Mouse (Mus musculus) hindbrain, embryonic 11.5 days (tissue): ENCODE measurements around the gene Lrrc29. TPM values are rescaled to one million over a fixed set of nuclear protein-coding genes. Genes with fewer than 3 reads are reported as not detected.

Source experiments
- ATAC-seq: fragments of 200-750 bp; cut with Nextera tagmentation; 2 replicates; pipeline ENCODE4 v1.8.0; 2017; ENCODE audit warnings: mild to moderate bottlenecking, moderate TSS enrichment, moderate library complexity; ENCODE audit not compliant: low FRiP score
- DNase-seq: peaks from one replicate; pipeline ENCODE4 v3.0.0-alpha.2; 2015; ENCODE audit warnings: low spot score
- H3K27ac ChIP-seq: fragments of 300-500 bp; sonication (generic); 2 replicates; pipeline ENCODE4 v1.5.1; 2014; ENCODE audit warnings: mild to moderate bottlenecking, low read depth, low read length
- H3K27me3 ChIP-seq: fragments of 300-500 bp; sonication (generic); 2 replicates; pipeline ENCODE4 v1.6.1; 2014; ENCODE audit warnings: mild to moderate bottlenecking, low read length, moderate library complexity, mixed read lengths; ENCODE audit not compliant: control insufficient read depth, insufficient read depth
- H3K36me3 ChIP-seq: fragments of 300-500 bp; sonication (generic); 2 replicates; pipeline ENCODE4 v1.6.1; 2014; ENCODE audit warnings: mild to moderate bottlenecking, low read length, moderate library complexity, mixed read lengths; ENCODE audit not compliant: control insufficient read depth, insufficient read depth
- H3K4me1 ChIP-seq: fragments of 300-500 bp; sonication (generic); replicated peaks from 2 replicates; pipeline ENCODE4 v1.6.1; 2014; ENCODE audit warnings: low read length, mixed read lengths; ENCODE audit not compliant: control insufficient read depth, insufficient read depth
- H3K4me2 ChIP-seq: fragments of 300-500 bp; sonication (generic); replicated peaks from 2 replicates; pipeline ENCODE4 v1.6.1; 2014; ENCODE audit warnings: mild to moderate bottlenecking, low read depth, low read length
- H3K4me3 ChIP-seq: fragments of 300-500 bp; sonication (generic); 2 replicates; pipeline ENCODE4 v1.5.1; 2014; ENCODE audit warnings: low read depth, low read length
- H3K9ac ChIP-seq: fragments of 300-500 bp; sonication (generic); 2 replicates; pipeline ENCODE4 v1.6.1; 2014; ENCODE audit warnings: low read depth, low read length
- H3K9me3 ChIP-seq: fragments of 300-500 bp; sonication (generic); 2 replicates; pipeline ENCODE4 v1.6.1; 2016; ENCODE audit warnings: low read length; ENCODE audit not compliant: control insufficient read depth
- WGBS: fragments of 180-500 bp; shearing (Covaris S2); extraction: QIAGEN DNeasy Blood & Tissue Kit; methylation state at CpG from one replicate; pipeline ENCODE4 v1.1.7; 2014; 5-methylcytosine and 5-hydroxymethylcytosine counted together
- polyA plus RNA-seq: library from polyadenylated mRNA; unstranded; fragments of >200 nt; fragmentation: Nextera tagmentation; extraction: Ambion mirVana; gene quantifications from 2 replicates; pipeline ENCODE4 v1.2.1, GENCODE M21; 2014

Lrrc29 gene
- polyA plus RNA-seq, 1 experiment from 2014 or later = 1.2 TPM

GRCm38 (mm10) chr8:105338992-105339391 lies 12.9 kb upstream of the Lrrc29 start:
- DNase-seq (no peak), ATAC-seq (no peak)
- Histone ChIP-seq H3K4me1 (no peaks in the 10 kb centered on the region), H3K36me3 (no peaks in the 10 kb centered on the region), H3K4me2 (no peak overlapping the region), H3K27ac (no peak overlapping the region), H3K9ac (no peak overlapping the region), H3K9me3 (no peaks in the 10 kb centered on the region), H3K4me3 (no peak overlapping the region), H3K27me3 (no peaks in the 10 kb centered on the region)
- 69% methylated on average over 4 of the region's 4 CpGs for WGBS

- H3K9ac ChIP-seq = no peak overlapping the region
- H3K4me3 ChIP-seq = no peak overlapping the region
- H3K27me3 ChIP-seq = no peaks in the 10 kb centered on the region
- H3K27ac ChIP-seq = no peak overlapping the region
- no peaks in the 10 kb centered on the region for H3K4me1 ChIP-seq
- DNase-seq = peak; percentile 30
- 49% methylated on average over 32 of the region's 32 CpGs for WGBS
- H3K4me2 ChIP-seq = no peak overlapping the region
- H3K36me3 ChIP-seq = no peaks in the 10 kb centered on the region
- no peaks in the 10 kb centered on the region for H3K9me3 ChIP-seq
- ATAC-seq = peak; percentile 52
Observed at GRCm38 (mm10) chr8:105336373-105337130, 10.5 kb upstream of the Lrrc29 start.

GRCm38 (mm10) chr8:105332523-105332922 lies 6.4 kb upstream of the Lrrc29 start:
- ATAC-seq (no peak), DNase-seq (no peak)
- Histone ChIP-seq H3K4me1 (peaks cover under 1% of the 10 kb centered on the region; the same call in 1 of the 2 replicates), H3K4me2 (no peak overlapping the region), H3K4me3 (no peak overlapping the region), H3K27me3 (no peaks in the 10 kb centered on the region), H3K9ac (no peak overlapping the region), H3K9me3 (no peaks in the 10 kb centered on the region), H3K36me3 (peaks cover 4% of the 10 kb centered on the region; the same call in 1 of the 2 replicates), H3K27ac (no peak overlapping the region)
- WGBS = 79% methylated on average over 2 of the region's 2 CpGs

- Histone ChIP-seq H3K27ac (no peak overlapping the region), H3K27me3 (no peaks in the 10 kb centered on the region), H3K4me1 (peaks cover 6% of the 10 kb centered on the region; the same call in 1 of the 2 replicates), H3K36me3 (peaks cover 4% of the 10 kb centered on the region; the same call in 1 of the 2 replicates), H3K9me3 (no peaks in the 10 kb centered on the region), H3K4me2 (no peak overlapping the region), H3K4me3 (no peak overlapping the region), H3K9ac (no peak overlapping the region)
- WGBS = 96% methylated on average over 9 of the region's 9 CpGs
- ATAC-seq (no peak), DNase-seq (no peak)
Observed at GRCm38 (mm10) chr8:105331931-105332330, 5.9 kb upstream of the Lrrc29 start.

GRCm38 (mm10) chr8:105331469-105331868 lies 5.4 kb upstream of the Lrrc29 start:
- H3K9ac ChIP-seq = no peak overlapping the region
- 96% methylated on average over 22 of the region's 22 CpGs for WGBS
- H3K27ac ChIP-seq = no peak overlapping the region
- no peaks in the 10 kb centered on the region for H3K27me3 ChIP-seq
- ATAC-seq (no peak), DNase-seq (no peak)
- H3K4me1 ChIP-seq = peaks cover 6% of the 10 kb centered on the region; the same call in 1 of the 2 replicates
- H3K4me2 ChIP-seq = no peak overlapping the region
- no peak overlapping the region for H3K4me3 ChIP-seq
- H3K36me3 ChIP-seq = peaks cover 4% of the 10 kb centered on the region; the same call in 1 of the 2 replicates
- no peaks in the 10 kb centered on the region for H3K9me3 ChIP-seq

- DNase-seq = no peak
- Histone ChIP-seq H3K36me3 (peaks cover 4% of the 10 kb centered on the region; the same call in 1 of the 2 replicates), H3K9me3 (no peaks in the 10 kb centered on the region), H3K4me1 (peaks cover 6% of the 10 kb centered on the region; the same call in 1 of the 2 replicates), H3K9ac (no peak overlapping the region), H3K27me3 (no peaks in the 10 kb centered on the region), H3K4me3 (no peak overlapping the region), H3K27ac (no peak overlapping the region), H3K4me2 (no peak overlapping the region)
- ATAC-seq = no peak
- 98% methylated on average over 12 of the region's 12 CpGs for WGBS
Observed at GRCm38 (mm10) chr8:105330325-105330724, 4.2 kb upstream of the Lrrc29 start.

GRCm38 (mm10) chr8:105326968-105327367 lies 890 bp upstream of the Lrrc29 start:
- H3K27ac ChIP-seq = no peak overlapping the region
- H3K27me3 ChIP-seq = no peaks in the 10 kb centered on the region
- ATAC-seq = no peak
- peaks cover 4% of the 10 kb centered on the region; the same call in 1 of the 2 replicates for H3K36me3 ChIP-seq
- H3K4me3 ChIP-seq = peak overlapping the region; percentile 64
- H3K4me1 ChIP-seq = peaks cover 6% of the 10 kb centered on the region; the same call in 1 of the 2 replicates
- peak overlapping the region; percentile 83 for H3K4me2 ChIP-seq
- H3K9ac ChIP-seq = peak overlapping the region; percentile 63
- H3K9me3 ChIP-seq = no peaks in the 10 kb centered on the region
- WGBS = 49% methylated on average over 6 of the region's 6 CpGs
- DNase-seq = no peak

GRCm38 (mm10) chr8:105325641-105326093 lies 411 bp downstream of the Lrrc29 start:
- Histone ChIP-seq H3K9me3 (no peaks in the 10 kb centered on the region), H3K4me2 (peak overlapping the region; percentile 44), H3K27me3 (no peaks in the 10 kb centered on the region), H3K36me3 (peaks cover 4% of the 10 kb centered on the region; the same call in 1 of the 2 replicates), H3K27ac (peak overlapping the region; percentile 73), H3K9ac (peak overlapping the region; percentile 62), H3K4me3 (peak overlapping the region; percentile 64), H3K4me1 (peaks cover 6% of the 10 kb centered on the region; the same call in 1 of the 2 replicates)
- DNase-seq = peak; percentile 65
- under 1% methylated on average over 12 of the region's 12 CpGs for WGBS
- peak; percentile 75 for ATAC-seq
